Mouse (Mus musculus) skeletal muscle tissue, adult 2 months (tissue): ENCODE measurements around the gene Ints5.
"Not testable (repeated sequence)": the region's sequence is repeated elsewhere in the genome, so short reads cannot be mapped to it uniquely, and the experiment has no call there.

Experiments
- DNase-seq: peaks from one replicate; pipeline ENCODE4 v3.0.0-alpha.2; 2012; ENCODE audit warnings: low read depth, low spot score

The Ints5 gene

DNA sequence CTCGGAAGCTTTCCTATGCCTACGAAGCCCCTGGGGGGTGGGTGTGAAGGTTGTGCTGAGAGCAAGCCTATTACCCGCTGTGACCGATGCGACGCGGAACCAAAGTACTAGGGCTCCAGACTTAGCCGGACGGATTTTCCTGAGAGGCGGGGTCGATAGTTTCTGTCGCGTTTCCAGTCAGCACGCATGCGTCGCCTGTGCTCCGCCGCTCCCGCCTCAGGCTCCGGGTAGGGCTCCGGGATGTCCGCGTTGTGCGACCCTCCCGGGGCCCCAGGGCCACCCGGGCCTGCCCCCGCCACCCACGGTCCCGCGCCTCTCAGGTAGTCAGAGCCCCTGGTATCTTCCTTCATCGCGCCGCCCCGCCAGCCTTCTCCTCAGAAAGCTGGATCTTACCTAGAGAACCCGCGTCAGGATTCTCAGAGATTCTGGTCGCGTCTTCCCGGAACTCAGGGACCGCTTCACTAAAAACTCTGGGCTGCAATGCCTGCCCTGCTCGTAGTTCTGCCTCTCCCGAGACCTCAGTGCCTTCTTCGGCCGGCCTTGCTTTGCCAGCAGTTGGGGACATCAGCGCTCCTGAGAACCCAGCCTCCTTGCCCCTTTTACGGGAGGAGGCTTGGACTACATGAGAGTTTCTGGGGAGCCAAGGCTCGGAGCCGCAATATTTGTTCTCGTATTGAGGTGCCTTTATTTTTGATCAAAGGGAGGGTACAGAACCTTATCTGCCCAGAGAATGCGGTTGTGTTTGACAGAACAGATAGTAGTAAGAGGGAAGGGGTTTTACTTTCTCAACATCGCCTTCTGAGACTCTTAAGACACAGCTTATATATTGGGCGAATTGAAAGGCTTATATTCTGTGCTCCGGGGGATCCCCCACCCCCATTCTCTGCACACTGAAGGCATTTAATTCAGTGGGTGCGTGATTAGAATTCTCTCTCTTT lies at the start of gene Ints5:
Gene Ints5, plus strand, starts transcription at position 177 of the 938 bp plus-strand sequence.
- peak; percentile 70 for DNase-seq

DNA sequence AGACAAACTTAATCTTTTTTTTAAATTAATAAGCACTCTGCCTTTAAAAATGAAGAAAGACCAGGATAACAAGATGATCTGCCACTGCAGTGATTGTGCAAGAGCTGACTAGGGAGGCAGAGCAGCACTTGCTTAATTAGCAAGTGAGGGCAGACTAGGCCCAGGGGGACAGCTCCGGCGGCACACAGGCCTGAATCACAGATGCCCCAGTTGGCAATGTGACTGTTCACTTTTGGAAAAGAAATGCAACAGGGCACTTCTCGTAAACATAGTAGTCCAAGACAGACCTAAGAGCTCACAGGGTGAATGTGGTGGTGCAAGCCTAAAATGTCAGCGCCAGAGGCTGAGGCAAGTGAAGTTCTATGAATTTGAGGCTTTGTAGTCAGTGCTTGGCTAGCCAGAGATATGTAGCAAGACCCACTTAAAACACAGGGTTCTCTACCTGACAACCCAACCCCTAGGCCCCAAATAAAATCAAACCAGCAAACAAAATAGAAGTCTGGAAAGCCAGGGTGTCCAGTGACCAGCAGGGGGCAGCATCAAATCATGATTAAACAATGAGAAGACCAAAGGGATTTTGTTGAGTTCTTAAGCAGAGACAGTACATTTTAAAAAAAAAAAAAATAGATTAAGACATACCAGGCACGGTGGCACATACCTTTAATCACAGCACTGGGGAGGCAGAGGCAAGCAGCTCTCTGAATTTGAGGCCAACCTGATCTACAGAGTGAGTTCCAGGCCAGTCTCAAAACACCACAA lies 48.3 kb upstream of the Ints5 start:
- DNase-seq: peak; percentile 56

DNA sequence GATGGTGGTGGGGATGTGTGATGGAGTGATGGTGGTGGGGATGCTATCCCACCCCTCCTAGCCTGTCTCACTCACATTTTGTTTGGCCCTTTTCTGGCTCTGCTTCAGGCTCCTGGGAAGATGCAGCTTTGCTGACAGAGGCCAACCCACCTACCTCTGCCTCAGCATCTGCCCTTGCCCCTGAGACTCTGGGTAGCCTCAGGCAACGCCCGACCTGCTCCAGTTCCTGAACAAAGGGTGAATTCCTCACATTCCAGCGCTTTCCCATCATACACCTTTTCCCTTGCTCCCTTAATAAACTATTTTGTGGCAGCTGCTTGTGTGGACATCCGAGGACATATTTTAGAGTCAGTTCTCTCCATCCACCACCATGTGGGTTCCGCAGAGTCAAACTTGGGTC lies 44.4 kb upstream of the Ints5 start:
- no peak for DNase-seq

DNA sequence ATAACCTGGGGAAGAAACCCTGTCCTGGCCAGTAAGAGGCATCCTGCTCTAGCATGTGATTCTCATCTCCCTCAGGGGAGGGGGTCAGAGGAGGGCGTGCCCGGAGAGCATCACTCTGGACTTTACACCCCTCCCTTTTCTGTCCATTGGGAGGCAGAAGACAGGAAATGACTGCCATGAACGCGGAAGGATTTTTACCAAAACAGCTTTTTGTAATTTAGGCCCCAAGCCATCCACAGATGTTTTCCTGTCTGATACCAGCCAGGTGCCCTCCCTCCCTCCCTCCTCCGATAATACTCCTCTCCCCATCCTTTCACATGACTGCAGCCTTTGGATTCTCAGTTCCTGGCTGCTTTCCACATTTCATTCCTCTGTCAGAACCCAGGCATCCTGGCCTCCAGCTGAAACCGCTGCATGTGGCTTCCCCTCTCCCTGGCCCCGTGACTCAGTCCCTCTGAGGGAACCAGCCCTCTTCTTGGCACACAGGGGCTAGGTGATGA lies 42.4 kb upstream of the Ints5 start, which contains the start of gene Lrrn4cl:
Gene Lrrn4cl, plus strand, starts transcription at position 367 of the 500 bp plus-strand sequence.
- peak; percentile 89 for DNase-seq

DNA sequence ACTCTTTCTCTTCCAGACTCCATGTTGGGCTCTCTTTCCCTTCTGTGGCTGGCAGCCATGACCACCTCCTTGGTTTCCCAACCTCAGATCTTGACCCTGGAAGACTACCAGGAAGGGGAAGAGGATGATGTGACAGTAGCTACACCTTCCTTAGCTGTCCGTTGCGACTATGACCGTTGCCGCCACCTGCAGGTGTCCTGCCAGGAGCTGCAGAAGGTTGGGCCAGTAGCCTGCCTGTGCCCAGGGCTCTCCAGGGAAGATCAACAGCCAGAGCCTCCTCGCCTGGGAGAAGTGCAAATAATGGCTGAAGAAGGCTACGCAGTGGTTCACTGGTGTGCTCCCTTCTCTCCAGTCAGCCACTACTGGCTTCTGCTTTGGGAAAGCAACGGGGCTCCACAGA lies 41.2 kb upstream of the Ints5 start:
- no peak for DNase-seq

DNA sequence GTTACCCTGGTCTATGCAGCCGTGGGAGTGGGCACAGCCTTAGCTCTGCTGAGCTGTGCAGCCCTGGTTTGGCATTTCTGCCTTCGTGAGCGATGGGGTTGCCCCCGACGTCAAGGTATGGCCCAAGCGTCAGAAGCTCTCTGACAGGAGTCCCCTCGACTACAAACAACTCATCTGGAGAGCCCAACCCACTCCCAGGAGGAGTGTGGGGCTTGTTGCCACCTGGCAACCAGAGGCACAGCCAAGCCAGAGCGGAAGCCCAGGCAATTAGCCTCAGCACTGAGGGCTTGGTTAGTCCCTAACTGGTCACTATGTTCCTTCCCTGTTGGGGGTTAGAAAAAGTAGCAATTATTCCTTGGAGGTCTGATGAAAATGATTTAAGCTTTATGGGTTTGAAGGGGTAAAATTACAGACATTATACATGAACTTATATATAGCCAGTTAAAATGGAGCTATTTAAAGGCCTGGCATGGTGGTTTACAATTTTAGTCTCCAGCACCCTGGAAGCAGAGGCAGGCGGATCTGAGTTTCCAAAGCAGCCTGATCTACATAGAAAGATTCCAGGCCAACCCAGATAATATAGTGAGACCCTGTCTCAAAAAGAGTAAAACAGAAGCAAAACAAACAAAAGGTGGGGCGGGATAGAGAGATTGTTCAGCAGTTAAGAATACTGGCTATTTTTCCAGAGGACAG lies 40.4 kb upstream of the Ints5 start:
- DNase-seq: peak; percentile 59

DNA sequence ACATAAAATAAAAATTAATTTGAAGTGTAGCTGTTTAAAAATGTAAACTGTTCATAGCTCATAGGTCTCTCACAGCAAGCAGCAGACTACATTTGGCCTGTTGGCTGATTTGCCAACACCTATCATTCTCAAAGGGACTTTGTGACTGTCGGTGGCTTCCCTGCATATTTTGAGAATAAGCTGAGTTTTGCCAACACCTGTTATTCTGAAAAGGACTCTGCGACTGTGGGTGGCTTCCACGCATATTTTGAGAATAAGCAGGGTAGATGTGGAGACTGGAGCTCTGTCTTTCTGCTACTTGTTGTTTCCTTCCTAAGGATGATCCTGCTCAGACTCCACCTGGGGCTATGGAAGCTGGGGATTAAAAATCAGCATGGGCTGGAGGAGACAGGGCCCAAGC lies 39.7 kb upstream of the Ints5 start:
- DNase-seq: no peak

DNA sequence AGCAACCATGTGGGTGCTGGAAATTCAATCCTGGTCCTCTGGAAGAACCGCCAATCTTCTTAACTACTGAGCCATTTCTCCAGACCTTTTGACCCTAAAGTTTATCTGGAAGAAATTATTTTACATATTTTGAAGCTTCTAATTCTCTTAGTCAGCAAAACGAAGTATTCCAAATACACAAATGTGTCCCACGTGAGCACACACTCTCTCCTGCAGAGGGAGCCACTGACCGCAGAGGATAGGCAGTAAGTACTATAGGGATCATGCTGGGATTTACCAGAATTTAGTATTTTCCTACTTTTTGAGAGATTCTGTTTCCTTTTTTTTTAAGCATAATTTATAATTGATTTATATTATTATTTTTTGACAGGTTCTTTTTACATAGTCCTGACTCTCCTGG lies 35.1 kb upstream of the Ints5 start:
- no peak for DNase-seq

DNA sequence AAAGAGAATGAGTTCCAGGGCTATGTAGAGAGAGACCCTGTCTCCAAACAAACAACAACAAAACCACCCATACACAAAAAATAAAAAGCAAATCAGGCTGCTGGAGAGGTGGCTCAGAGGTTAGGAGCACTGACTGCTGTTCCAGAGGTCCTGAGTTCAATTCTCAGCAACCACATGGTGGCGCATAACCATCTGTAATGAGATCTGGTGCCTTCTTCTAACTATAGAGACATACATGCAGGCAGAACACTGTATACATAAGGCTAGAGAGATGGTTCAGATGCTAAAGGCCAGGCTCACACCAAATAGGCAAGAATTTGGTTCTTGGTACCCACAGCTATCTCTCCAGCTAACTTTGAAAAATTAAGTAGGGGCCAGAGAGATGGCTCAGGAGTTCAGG lies 33.8 kb upstream of the Ints5 start:
- no peak for DNase-seq

DNA sequence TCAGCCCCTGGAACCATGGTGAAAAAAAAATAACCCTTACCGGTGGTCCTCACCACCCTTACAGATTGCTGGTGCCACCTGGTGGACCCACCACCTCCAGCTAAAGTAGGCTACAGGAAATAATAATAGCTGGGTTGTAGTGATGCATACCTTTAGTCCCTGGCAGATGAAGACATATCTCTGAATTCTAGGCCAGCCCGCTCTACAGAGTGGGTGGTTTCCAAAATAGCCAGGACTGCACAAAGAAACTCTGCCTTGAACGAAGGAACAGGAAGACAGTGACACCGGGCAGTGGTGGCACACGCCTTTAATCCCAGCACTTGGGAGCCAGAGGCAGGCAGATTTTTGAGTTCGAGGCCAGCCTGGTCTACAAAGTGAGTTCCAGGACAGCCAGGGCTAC lies 28.5 kb upstream of the Ints5 start:
- no peak for DNase-seq

DNA sequence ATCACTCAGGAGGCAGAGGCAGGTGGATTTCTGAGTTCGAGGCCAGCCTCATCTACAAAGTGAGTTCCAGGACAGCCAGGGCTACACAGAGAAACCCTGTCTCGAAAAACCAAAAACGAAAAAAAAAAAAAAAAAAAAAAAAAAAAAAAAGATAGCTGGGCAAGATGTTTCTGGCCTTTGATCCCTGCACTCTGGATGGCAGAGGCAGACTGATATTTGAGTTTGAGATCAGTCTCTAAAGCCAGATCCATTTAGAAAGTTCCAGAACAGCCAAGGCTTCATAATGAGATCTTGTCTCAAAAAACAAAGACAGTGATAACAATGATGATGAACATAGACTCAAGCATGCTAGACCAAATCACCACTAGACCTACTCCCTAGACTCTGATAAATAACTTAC lies 22.4 kb upstream of the Ints5 start:
- DNase-seq: not testable (repeated sequence)

DNA sequence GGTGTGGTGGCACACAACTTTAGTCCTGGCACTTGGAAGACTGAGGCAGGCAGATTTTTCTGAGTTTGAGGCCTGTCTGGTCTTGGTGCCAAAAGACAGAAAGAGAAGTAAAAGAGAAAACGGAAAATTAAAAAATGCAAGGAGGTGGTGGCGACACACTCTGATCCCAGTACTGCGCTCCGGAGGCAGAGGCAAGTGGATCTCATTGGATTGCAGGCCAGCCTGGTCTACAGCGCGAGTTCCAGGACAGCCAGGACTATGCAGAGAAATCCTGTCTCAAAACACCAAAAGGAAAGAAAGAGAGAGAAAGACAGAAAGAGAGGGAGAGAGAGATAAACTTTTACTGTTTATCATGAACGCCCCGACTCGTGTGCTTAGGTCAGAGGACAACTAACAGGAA lies 22.0 kb upstream of the Ints5 start:
- no peak for DNase-seq

DNA sequence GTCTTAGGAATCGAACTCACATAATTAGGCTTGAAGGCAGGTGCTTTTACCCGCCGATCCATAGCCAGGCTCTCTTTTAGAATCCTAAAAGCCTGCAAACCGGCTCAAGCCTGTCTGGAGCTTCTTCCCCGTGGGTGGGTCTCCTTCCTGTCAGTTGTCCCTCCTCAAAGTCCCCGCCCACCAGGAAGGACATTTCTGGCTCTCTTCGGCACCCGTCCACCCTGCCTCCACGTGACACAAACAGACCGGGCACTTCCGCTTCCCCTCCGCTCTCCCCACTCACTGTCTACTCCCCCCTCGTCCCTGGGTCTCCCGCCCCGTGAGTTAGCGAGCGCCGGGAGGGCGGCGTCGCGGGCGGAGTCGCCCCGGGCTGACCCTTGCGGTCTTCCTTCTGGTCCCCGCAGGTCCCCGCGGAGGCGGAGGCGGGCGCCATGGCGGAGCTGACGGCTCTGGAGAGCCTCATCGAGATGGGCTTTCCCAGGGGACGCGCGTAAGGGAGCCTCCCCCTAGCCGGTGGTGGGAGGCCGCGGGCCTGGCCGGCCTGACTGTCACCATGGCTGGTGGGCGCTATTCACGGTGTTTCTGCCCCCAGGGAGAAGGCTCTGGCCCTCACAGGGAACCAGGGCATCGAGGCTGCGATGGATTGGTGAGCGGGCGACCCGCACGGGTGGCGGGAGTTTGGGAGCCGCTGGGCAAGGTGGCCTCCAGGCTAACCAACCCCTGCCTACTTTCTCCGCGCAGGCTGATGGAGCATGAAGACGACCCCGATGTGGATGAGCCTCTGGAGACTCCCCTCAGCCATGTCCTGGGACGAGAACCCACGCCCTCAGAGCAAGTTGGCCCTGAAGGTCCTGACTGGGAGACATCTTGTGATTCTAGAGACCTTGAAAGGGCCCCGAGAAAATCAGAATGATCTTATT lies 21.3 kb upstream of the Ints5 start, which contains the start of gene Ubxn1:
Gene Ubxn1, plus strand, starts transcription at position 230 of the 920 bp plus-strand sequence.
- DNase-seq: peak; percentile 96

DNA sequence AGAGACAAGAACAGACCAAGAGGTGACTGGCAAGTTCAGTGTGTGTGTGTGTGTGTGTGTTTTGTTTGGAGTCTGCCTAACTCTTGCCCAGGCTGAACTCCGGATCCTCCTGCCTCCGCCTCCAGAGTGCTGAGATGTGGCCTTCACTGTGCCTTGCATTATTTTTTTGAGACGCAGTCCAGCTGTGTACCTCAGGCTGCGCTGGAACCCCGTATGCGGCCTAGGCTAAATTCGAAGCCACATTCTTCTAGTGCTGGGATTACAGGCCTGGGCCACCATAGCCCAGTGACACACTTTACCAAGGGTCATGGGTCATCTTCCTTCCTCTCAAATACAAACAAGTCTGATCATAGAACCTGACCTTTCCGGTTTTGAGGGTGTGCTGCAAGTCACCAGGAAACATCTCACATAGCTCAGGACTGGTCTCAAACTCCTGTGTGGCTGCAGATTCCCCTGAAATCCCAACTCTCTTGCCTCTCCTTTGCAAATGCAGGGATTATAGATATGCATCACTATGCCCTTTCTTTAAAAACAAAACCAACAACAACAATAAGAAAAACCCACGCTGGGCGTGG lies 20.5 kb upstream of the Ints5 start:
- no peak for DNase-seq

DNA sequence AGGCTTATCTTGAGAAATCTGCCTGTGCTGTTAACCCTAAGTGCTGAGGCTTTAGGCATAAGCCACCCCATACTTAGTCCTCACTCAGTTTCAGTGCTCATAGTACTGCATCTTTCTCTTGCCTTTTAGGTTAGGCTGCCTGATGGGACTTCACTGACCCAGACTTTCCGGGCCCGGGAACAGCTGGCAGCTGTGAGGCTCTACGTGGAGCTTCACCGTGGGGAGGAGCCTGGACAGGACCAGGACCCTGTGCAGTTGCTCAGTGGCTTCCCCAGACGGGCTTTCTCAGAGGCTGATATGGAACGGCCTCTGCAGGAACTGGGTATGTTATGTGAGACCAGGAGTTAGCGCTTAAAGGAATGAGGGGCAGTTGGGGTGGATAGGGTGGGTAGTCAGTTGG lies 17.8 kb upstream of the Ints5 start:
- DNase-seq: no peak

DNA sequence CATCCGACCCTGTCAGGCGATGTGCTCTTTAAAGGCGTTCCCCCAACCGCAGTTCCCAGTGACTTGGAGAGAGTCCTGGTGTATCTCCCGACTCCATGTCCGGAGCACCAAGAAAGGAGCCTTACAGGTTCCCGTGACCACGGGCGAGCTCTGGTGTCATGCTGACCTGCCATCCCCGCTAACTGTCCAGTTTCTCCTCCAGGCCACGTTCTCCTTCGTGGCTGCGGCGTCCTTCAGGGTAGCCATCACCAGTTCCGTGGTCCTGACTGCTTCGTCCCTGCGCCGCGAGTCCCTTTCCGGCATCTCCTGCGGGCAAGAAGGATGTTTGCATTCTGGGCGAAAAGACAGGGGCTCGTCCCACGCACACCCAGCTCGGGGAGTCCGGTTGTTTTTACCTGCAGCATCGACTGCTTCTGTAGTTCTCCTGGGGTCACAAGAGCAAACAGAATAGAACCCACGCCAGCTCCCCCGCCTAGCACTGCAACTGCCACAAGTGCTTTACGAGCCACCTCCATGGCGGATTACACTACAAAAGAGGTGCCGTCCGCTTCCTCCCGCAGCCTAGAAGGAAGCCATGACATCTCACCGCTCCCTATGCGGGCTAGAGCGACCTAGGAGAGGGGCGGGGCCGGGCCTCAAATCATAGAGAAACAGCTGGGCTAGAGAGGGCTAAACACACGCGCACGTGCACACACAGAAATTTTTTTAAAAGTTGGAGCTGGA lies 12.3 kb upstream of the Ints5 start, which contains the start of gene Uqcc3:
Gene Uqcc3, minus strand, starts transcription at position 613 of the 723 bp plus-strand sequence.
- DNase-seq: peak; percentile 71

DNA sequence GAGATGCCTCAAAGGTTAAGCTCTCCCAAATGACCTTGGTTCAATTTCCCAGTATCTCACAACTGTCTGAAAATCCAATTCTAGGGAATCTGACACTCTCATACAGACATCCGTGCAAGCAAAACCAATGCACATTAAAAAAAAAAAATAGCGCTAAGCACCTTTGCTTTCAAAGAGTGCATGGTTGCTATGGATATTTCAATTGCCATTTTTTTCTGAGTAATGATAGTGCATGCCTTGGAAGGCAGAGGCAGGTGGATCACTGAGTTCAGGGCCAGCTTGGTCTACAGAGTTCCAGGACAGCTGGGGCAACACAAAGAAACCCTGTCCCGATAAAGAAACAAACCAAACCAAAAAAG lies 11.8 kb upstream of the Ints5 start:
- no peak for DNase-seq

DNA sequence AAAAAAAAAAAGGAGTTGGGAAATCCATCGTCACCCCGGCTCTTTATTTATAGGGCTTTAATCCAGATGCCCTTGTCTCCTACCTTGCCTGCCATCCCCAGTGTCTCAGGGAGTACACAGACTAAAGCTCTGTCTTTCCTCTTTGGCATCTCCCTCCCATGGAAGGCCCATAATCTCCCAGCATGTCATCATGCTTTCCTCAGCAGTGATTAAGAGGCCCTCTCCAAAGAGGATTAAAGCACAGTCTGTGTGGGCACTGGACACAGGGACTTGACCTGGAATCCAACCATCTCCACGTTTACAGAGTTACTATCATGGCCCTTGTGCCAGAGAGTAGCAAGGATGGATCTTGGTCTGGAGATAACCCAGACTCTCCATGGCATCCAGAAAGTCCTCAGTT lies 9.2 kb upstream of the Ints5 start, which contains the start of the genes Lbhd1 and Gm49403:
Gene Lbhd1, plus strand, starts transcription at position 117 of the 400 bp plus-strand sequence.
Gene Gm49403, plus strand, starts transcription at position 315 of the 400 bp plus-strand sequence.
- DNase-seq: no peak

DNA sequence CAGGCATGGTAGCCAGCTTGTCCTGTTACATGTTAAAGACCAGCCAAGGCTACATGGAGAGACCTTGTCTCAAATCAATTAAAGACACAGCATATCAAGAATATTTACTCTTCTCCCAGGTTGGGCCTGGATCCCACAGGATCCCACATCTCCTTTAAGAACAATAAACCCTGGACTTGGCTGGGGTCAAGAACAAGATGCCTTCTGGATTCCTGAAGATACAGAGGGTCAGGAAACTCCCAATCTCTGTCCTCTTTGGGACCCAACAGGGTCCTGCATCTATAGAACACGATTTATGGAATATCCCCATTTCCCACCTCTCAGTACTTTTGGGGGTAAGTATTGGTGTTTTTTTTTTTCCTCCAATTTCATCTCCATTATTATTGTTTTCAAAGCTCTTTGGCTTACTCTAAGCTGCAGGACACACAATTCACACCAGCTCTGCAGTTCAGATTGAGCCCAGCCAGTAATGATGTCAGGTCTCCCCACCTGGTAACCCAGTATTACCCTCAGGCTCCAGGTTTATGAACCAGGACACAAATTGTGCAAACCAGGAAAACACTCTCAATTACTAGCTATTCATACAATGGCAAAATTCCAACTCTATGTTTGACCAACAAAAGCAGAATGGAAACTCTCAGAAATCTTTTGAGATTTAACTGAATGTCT lies 5.8 kb upstream of the Ints5 start:
- no peak for DNase-seq
